Mouse (Mus musculus) myocyte (in vitro differentiated cells): Measurements from ENCODE around the gene Snhg11. TPM values are rescaled to one million over a fixed set of nuclear protein-coding genes. Genes with fewer than 3 reads are reported as not detected.

Source experiments
- H3K27me3 ChIP-seq: one replicate; pipeline ENCODE4 v1.6.1; 2011; ENCODE audit not compliant: control insufficient read depth, insufficient read depth, insufficient read length
- H3K36me3 ChIP-seq: one replicate; pipeline ENCODE4 v1.6.1; 2011; ENCODE audit not compliant: control insufficient read depth, insufficient read depth
- H3K4me2 ChIP-seq: one replicate; pipeline ENCODE4 v1.6.1; 2011; ENCODE audit warnings: low read depth, control low read depth
- H3K4me3 ChIP-seq: one replicate; pipeline ENCODE4 v1.5.1; 2011; ENCODE audit warnings: mild to moderate bottlenecking, control low read depth, moderate library complexity
- H3K79me2 ChIP-seq: one replicate; pipeline ENCODE4 v1.6.1; 2011; ENCODE audit not compliant: control insufficient read depth, insufficient read depth
- H3ac ChIP-seq: one replicate; pipeline ENCODE4 v1.6.1; 2011; ENCODE audit not compliant: control insufficient read depth, insufficient read length
- CEBPB ChIP-seq: IDR thresholded peaks from 2 replicates; pipeline ENCODE4 v1.6.1; 2011; ENCODE audit warnings: mild to moderate bottlenecking, moderate library complexity; ENCODE audit not compliant: poor library complexity, insufficient read depth, severe bottlenecking
- E2F4 ChIP-seq: IDR thresholded peaks from one replicate; pipeline ENCODE4 v1.6.1; 2011; ENCODE audit warnings: mild to moderate bottlenecking, control low read depth, moderate library complexity; ENCODE audit not compliant: insufficient read depth
- MAX ChIP-seq: IDR thresholded peaks from one replicate; pipeline ENCODE4 v1.6.1; 2011; ENCODE audit warnings: low read depth, mild to moderate bottlenecking, control low read depth
- MYOD1 ChIP-seq, 3 experiments: IDR thresholded peaks; one replicate each; pipeline ENCODE4 v1.6.1; 2011; ENCODE audit warnings: control low read depth in 2 of 3, low read depth in 2 of 3, mild to moderate bottlenecking in 2 of 3, moderate library complexity in 1 of 3; ENCODE audit not compliant: insufficient read length in 2 of 3, control insufficient read depth in 1 of 3
- MYOG ChIP-seq, 3 experiments: IDR thresholded peaks; one replicate each; pipeline ENCODE4 v1.6.1; 2011; ENCODE audit warnings: control low read depth in 2 of 3, low read depth in 2 of 3, mild to moderate bottlenecking in 2 of 3; ENCODE audit not compliant: insufficient read length in 2 of 3, control insufficient read depth in 1 of 3, insufficient read depth in 1 of 3
- POLR2A ChIP-seq: IDR thresholded peaks from one replicate; pipeline ENCODE4 v1.6.1; 2011; ENCODE audit warnings: low read depth, mild to moderate bottlenecking, control low read depth, moderate library complexity; ENCODE audit not compliant: insufficient read length
- POLR2AphosphoS2 ChIP-seq: IDR thresholded peaks from one replicate; pipeline ENCODE4 v1.6.1; 2011; ENCODE audit warnings: low read depth, control low read depth; ENCODE audit not compliant: insufficient read length
- REST ChIP-seq: IDR thresholded peaks from one replicate; pipeline ENCODE4 v1.6.1; 2011; ENCODE audit warnings: mild to moderate bottlenecking, control low read depth, moderate library complexity; ENCODE audit not compliant: insufficient read depth, insufficient read length
- SRF ChIP-seq: IDR thresholded peaks from one replicate; pipeline ENCODE4 v1.6.1; 2011; ENCODE audit warnings: low read depth; ENCODE audit not compliant: control insufficient read depth, insufficient read length
- TCF12 ChIP-seq: IDR thresholded peaks from one replicate; pipeline ENCODE4 v1.6.1; 2011; ENCODE audit warnings: mild to moderate bottlenecking, control low read depth; ENCODE audit not compliant: poor library complexity, insufficient read depth, severe bottlenecking
- TCF3 ChIP-seq: IDR thresholded peaks from one replicate; pipeline ENCODE4 v1.6.1; 2011; ENCODE audit warnings: low read depth, control low read depth; ENCODE audit not compliant: insufficient read length
- USF1 ChIP-seq: IDR thresholded peaks from one replicate; pipeline ENCODE4 v1.6.1; 2011; ENCODE audit warnings: low read depth, mild to moderate bottlenecking, control low read depth, moderate library complexity
- polyA plus RNA-seq: library from polyadenylated mRNA; unstranded; fragments of >200 nt; fragmentation: generic; extraction: Trizol; gene quantifications from one replicate; pipeline ENCODE4 v1.2.1, GENCODE M21; 2012; ENCODE audit warnings: missing spikeins

Snhg11 gene
- polyA plus RNA-seq, 1 experiment, result not detected

DNA sequence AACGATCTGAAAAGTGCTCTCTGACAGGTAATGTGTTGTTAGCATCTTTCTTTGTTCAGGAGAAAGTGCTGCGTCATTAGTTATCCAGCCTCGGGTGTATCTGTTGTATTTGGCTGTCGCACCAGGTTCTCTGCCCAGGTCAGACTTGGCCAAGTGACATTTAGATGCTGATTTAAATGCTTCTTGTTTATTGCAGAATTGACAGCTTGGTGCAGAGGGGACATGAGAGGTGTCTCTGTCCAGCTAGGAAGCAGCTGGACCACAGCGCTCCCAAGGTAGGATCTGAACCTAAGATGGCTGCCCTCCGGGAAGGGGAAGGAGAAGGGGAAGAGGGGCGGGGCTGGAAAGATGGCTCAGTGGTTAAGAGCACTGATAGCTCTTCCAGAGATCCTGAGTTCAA is 1.4 kb downstream of the Snhg11 start:
- no peak overlapping the region for H3K4me3 ChIP-seq
- H3K36me3 ChIP-seq, result no peaks in the 10 kb centered on the region
- TF ChIP-seq E2F4 (no peak), POLR2A (no peak), TCF12 (no peak), MAX (no peak), REST (no peak), MYOG (IDR thresholded peaks at IDR 0.05; ENCODE audit: control insufficient read depth in 1 of 3, insufficient read depth in 1 of 3, insufficient read length in 2 of 3, low read depth in 2 of 3) (no peak), SRF (no peak), POLR2AphosphoS2 (no peak), USF1 (no peak), CEBPB (no peak), TCF3 (no peak), MYOD1 (IDR thresholded peaks at IDR 0.05; ENCODE audit: control insufficient read depth in 1 of 3, insufficient read length in 2 of 3, low read depth in 2 of 3) (no peak)
- no peak overlapping the region for H3ac ChIP-seq
- H3K27me3 ChIP-seq, result peaks cover 45% of the 10 kb centered on the region
- H3K4me2 ChIP-seq, result no peak overlapping the region
- H3K79me2 ChIP-seq, result no peaks in the 10 kb centered on the region

DNA sequence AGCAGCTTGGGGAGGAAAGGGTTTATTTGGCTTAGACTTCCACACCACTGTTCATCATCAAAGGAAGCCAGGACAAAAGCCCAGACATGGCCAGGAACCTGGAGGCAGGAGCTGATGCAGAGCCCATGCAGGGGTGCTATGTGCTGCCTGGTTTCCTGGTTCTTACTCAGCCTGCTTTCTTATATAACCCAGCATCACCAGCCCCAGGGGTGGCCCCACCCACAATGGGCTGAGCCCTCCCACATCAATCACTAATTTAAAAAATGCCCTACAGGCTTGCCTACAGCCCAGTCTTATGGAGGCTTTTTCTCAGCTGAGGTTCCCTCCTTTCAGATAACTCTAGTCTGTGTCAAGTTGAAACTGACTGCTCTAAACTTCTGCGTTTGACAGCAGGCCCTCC is 2.4 kb downstream of the Snhg11 start:
- no peak overlapping the region for H3ac ChIP-seq
- H3K79me2 ChIP-seq, result no peaks in the 10 kb centered on the region
- no peaks in the 10 kb centered on the region for H3K36me3 ChIP-seq
- H3K27me3 ChIP-seq, result peaks cover 45% of the 10 kb centered on the region
- no peak overlapping the region for H3K4me3 ChIP-seq
- TF ChIP-seq TCF3, result no peak
- no peak for TF ChIP-seq CEBPB
- no peak for TF ChIP-seq MYOD1 (IDR thresholded peaks at IDR 0.05; ENCODE audit: control insufficient read depth in 1 of 3, insufficient read length in 2 of 3, low read depth in 2 of 3)
- no peak for TF ChIP-seq POLR2A
- no peak for TF ChIP-seq E2F4
- no peak for TF ChIP-seq USF1
- no peak for TF ChIP-seq SRF
- no peak for TF ChIP-seq REST
- no peak for TF ChIP-seq POLR2AphosphoS2
- TF ChIP-seq TCF12, result no peak
- no peak for TF ChIP-seq MYOG (IDR thresholded peaks at IDR 0.05; ENCODE audit: control insufficient read depth in 1 of 3, insufficient read depth in 1 of 3, insufficient read length in 2 of 3, low read depth in 2 of 3)
- no peak for TF ChIP-seq MAX
- no peak overlapping the region for H3K4me2 ChIP-seq

DNA sequence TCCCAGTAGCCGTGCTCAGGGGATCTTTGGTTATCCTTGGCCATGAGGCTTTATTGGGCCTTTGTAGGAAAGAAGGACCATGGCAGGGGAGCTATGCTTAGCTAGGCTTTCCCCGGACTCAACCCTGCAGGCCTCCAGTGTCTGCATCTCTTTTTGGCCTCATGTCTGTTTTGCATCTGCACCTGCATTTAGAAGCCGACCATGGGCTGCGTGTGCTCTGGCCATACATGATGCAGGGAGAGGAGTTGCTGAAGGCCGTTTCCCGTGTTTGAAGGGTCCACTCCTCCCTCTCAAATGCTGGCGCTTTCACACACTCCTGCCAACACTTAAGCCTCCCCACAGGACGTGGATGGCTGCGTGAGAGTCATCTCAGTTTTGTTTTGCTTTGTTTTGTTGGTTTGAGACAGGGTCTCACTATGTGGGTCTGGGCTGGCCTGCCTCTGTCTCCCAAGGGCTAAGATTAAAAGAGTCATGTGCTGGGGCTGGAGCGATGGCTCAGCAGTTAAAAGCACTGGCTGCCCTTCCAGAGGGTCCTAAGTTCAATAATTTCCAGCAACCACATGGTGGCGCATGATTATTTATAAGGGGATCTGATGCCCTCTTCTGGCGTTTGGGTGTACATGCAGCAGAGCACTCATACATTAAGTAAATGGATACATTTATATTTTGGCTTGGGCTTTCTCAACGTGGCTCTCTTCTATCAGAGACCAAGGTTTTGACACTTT is 4.1 kb downstream of the Snhg11 start:
- no peaks in the 10 kb centered on the region for H3K36me3 ChIP-seq
- no peak overlapping the region for H3K4me3 ChIP-seq
- TF ChIP-seq E2F4, result no peak
- no peak for TF ChIP-seq USF1
- TF ChIP-seq SRF, result no peak
- TF ChIP-seq MAX, result no peak
- no peak overlapping the region for H3K4me2 ChIP-seq
- H3K79me2 ChIP-seq, result no peaks in the 10 kb centered on the region
- peaks cover 34% of the 10 kb centered on the region for H3K27me3 ChIP-seq
- H3ac ChIP-seq, result no peak overlapping the region

- H3K4me2 ChIP-seq, result no peak overlapping the region
- TF ChIP-seq TCF3 (no peak), MYOG (IDR thresholded peaks at IDR 0.05; ENCODE audit: control insufficient read depth in 1 of 3, insufficient read depth in 1 of 3, insufficient read length in 2 of 3, low read depth in 2 of 3) (no peak), CEBPB (no peak), REST (no peak), MAX (no peak), USF1 (no peak), POLR2AphosphoS2 (no peak), E2F4 (no peak), TCF12 (no peak), POLR2A (no peak), SRF (no peak), MYOD1 (IDR thresholded peaks at IDR 0.05; ENCODE audit: control insufficient read depth in 1 of 3, insufficient read length in 2 of 3, low read depth in 2 of 3) (no peak)
- no peaks in the 10 kb centered on the region for H3K79me2 ChIP-seq
- no peak overlapping the region for H3K4me3 ChIP-seq
- no peaks in the 10 kb centered on the region for H3K36me3 ChIP-seq
- no peak overlapping the region for H3ac ChIP-seq
- no peaks in the 10 kb centered on the region for H3K27me3 ChIP-seq
Measured at GRCm38 (mm10) chr2:158386072-158386471, 10.6 kb downstream of the Snhg11 start.

DNA sequence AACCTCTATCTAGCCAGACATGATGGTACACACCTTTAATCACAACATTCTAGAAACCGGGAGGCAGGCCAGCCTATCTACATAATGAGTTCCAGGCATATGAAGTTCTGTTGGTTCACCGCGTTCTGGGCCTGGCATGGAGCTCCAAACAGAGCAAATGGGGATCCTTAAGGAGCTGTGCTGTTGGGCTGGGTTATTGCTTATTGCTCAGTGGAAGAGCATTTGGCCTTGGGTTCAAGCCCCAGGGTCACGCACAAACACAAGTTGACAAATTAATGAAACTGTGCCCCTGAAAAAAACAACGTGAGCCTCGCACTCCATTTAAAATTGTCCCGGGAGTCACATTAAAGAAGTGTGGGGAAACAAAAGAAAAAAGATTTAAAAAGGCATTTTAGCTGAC is 14.0 kb downstream of the Snhg11 start:
- Histone ChIP-seq H3K4me3 (no peak overlapping the region), H3K4me2 (no peak overlapping the region), H3K36me3 (no peaks in the 10 kb centered on the region), H3ac (no peak overlapping the region), H3K79me2 (no peaks in the 10 kb centered on the region), H3K27me3 (no peaks in the 10 kb centered on the region)
- TF ChIP-seq MYOD1 (IDR thresholded peaks at IDR 0.05; ENCODE audit: control insufficient read depth in 1 of 3, insufficient read length in 2 of 3, low read depth in 2 of 3) (no peak), MAX (no peak)
